Mouse (Mus musculus): ENCODE results near the gene Atp6v0d1.

- TF ChIP-seq EP300 (IDR thresholded peaks at IDR 0.05; ENCODE audit: low read depth in 1 of 2, low read length in 2 of 2) (no peak), RAD21 (IDR thresholded peaks at IDR 0.05; ENCODE audit: low read depth, low read length) (no peak), ZC3H11A (IDR thresholded peaks at IDR 0.05; ENCODE audit: low read depth, low read length) (no peak), CTCF (IDR thresholded peaks at IDR 0.05 in 2 of 3, conservative IDR thresholded peaks at IDR 0.05 in 1 of 3; ENCODE audit: control insufficient read depth in 1 of 3, insufficient read depth in 1 of 3, low read depth in 2 of 3, low read length in 3 of 3, poor library complexity in 1 of 3, severe bottlenecking in 1 of 3) (no peak), RCOR1 (IDR thresholded peaks at IDR 0.05; ENCODE audit: low read depth, low read length) (no peak), ETS1 (IDR thresholded peaks at IDR 0.05; ENCODE audit: low read depth, low read length) (no peak), USF1 (IDR thresholded peaks at IDR 0.05; ENCODE audit: low read depth, low read length) (no peak), MXI1 (IDR thresholded peaks at IDR 0.05; ENCODE audit: low read depth, low read length) (no peak), SIN3A (IDR thresholded peaks at IDR 0.05; ENCODE audit: low read length) (no peak), ZNF384 (IDR thresholded peaks at IDR 0.05; ENCODE audit: low read depth, low read length) (no peak), MAZ (IDR thresholded peaks at IDR 0.05; ENCODE audit: low read depth, low read length) (no peak), POLR2A (IDR thresholded peaks at IDR 0.05; ENCODE audit: control insufficient read depth in 1 of 2, insufficient read depth in 1 of 2, low read depth in 1 of 2, low read length in 2 of 2, poor library complexity in 1 of 2) (no peak), TAL1 (IDR thresholded peaks at IDR 0.05; ENCODE audit: low read length) (no peak)
These were observed 89.7 kb downstream of the Atp6v0d1 start for GRCm38 (mm10) chr8:105476161-105476560.

Measured in MEL (cell line).